Mouse (Mus musculus) ES-CJ7 (cell line): ENCODE measurements at regions not wholly inside any gene's neighbourhood (a gene's known extent, or its start where the extent isn't known, plus 50 kb on each side); places are given as distances from the start of the nearest gene placed in this dataset.

ENCODE experiments used
- DNase-seq: peaks from one replicate; pipeline ENCODE4 v3.0.0; 2011; ENCODE audit warnings: low read depth, low spot score

- DNase-seq: no peak
Observed at GRCm38 (mm10) chr13:75631048-75631447, 75.5 kb upstream of the Ell2 start.

DNA sequence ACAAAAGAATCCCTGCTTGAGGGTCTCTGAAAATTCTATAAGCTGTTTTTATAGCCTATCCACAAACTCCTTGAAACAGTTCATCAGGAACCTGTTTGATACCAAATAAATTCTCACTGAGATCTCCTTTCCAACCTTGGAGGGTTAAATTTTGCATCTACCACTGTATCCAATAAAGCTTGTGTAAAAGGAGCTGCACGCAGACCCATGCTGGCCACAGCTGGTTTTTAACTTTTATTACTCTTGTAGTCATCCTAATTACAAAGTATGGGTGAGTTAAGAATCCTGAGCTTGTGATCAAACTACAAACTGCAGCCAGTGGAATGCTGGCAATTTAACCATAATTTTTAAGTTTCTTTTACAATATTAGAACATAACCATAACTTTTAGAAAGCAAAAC lies 59.0 kb upstream of the Ell2 start:
- DNase-seq: no peak

DNA sequence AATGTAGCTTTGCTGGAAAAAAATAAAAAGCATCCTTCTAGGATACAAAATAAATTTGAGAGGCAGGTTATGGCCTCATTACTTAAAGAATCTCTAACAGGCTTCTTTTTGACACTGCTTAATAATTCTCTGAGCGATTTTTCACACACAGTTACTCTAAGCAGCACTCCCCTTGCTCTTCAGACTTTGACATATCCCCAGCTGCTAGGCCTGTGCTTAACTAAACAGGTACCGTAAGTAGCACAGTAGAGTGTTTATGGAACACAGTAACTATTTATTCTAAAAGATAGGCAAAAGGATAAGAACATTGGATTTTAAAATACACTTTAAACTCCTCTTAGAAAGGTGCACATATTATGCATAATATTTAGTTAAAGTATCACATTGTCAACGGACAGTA lies 54.6 kb upstream of the Ell2 start:
- DNase-seq: no peak

DNA sequence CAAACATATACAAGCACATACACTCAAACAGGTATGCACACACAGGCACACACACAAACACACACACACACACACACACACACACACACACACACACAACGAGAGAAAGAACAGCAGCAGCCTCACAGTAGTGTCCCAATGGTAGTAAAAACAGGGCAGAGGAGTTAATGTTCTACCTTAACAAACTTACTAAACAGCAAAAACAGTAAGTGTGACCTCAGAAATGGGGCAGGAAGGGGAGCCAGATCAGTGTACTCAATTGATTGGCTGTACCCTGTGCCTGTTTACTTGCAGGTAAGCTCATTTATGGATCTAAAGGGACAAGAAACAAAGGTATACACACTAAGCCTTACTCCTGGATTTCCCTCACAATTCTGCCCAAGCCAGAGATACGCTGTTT lies 53.6 kb upstream of the Ell2 start:
- no peak for DNase-seq
